Mouse (Mus musculus) neural tube, embryonic 15.5 days (tissue): ENCODE results near the gene Ndufs2. TPM values are rescaled to one million over a fixed set of nuclear protein-coding genes. Genes with fewer than 3 reads are reported as not detected.
A peak's percentile ranks its signal among the peaks of the same experiment; 100 is the strongest.
"Not testable (repeated sequence)": the region's sequence is repeated elsewhere in the genome, so short reads cannot be mapped to it uniquely, and the experiment has no call there.

ENCODE experiments used
- ATAC-seq: fragments of 200-750 bp; cut with Nextera tagmentation; 2 replicates; pipeline ENCODE4 v1.8.0; 2017; ENCODE audit warnings: mild to moderate bottlenecking, moderate TSS enrichment, moderate library complexity; ENCODE audit not compliant: low FRiP score
- H3K27ac ChIP-seq: fragments of 300-500 bp; sonication (generic); replicated peaks from 2 replicates; pipeline ENCODE4 v1.5.1; 2015; ENCODE audit warnings: mild to moderate bottlenecking, inconsistent platforms
- H3K27me3 ChIP-seq: fragments of 300-500 bp; sonication (generic); replicated peaks from 2 replicates; pipeline ENCODE4 v1.6.1; 2015; ENCODE audit warnings: inconsistent platforms
- H3K36me3 ChIP-seq: fragments of 300-500 bp; sonication (generic); 2 replicates; pipeline ENCODE4 v1.6.1; 2015; ENCODE audit warnings: inconsistent platforms
- H3K4me1 ChIP-seq: fragments of 300-500 bp; sonication (generic); 2 replicates; pipeline ENCODE4 v1.6.1; 2015; ENCODE audit warnings: inconsistent platforms
- H3K4me2 ChIP-seq: fragments of 300-500 bp; sonication (generic); 2 replicates; pipeline ENCODE4 v1.6.1; 2015; ENCODE audit warnings: inconsistent platforms, mild to moderate bottlenecking, moderate library complexity
- H3K4me3 ChIP-seq: fragments of 300-500 bp; sonication (generic); replicated peaks from 2 replicates; pipeline ENCODE4 v1.5.1; 2015; ENCODE audit warnings: mild to moderate bottlenecking, inconsistent platforms
- H3K9ac ChIP-seq: fragments of 300-500 bp; sonication (generic); replicated peaks from 2 replicates; pipeline ENCODE4 v1.6.1; 2015; ENCODE audit warnings: mild to moderate bottlenecking, inconsistent platforms
- H3K9me3 ChIP-seq: fragments of 300-500 bp; sonication (generic); replicated peaks from 2 replicates; pipeline ENCODE4 v1.6.1; 2016; ENCODE audit warnings: inconsistent platforms
- WGBS: fragments of 180-500 bp; shearing (Covaris S2); methylation state at CpG from one replicate; pipeline ENCODE4 v1.1.7; 2015; ENCODE audit warnings: mixed read lengths; 5-methylcytosine and 5-hydroxymethylcytosine counted together
- polyA plus RNA-seq: library from polyadenylated mRNA; unstranded; fragments of >200 nt; fragmentation: Nextera tagmentation; extraction: Ambion mirVana; gene quantifications from 2 replicates; pipeline ENCODE4 v1.2.1, GENCODE M21; 2015

The Ndufs2 gene
- polyA plus RNA-seq, 1 experiment from 2014 or later: 237 TPM

DNA sequence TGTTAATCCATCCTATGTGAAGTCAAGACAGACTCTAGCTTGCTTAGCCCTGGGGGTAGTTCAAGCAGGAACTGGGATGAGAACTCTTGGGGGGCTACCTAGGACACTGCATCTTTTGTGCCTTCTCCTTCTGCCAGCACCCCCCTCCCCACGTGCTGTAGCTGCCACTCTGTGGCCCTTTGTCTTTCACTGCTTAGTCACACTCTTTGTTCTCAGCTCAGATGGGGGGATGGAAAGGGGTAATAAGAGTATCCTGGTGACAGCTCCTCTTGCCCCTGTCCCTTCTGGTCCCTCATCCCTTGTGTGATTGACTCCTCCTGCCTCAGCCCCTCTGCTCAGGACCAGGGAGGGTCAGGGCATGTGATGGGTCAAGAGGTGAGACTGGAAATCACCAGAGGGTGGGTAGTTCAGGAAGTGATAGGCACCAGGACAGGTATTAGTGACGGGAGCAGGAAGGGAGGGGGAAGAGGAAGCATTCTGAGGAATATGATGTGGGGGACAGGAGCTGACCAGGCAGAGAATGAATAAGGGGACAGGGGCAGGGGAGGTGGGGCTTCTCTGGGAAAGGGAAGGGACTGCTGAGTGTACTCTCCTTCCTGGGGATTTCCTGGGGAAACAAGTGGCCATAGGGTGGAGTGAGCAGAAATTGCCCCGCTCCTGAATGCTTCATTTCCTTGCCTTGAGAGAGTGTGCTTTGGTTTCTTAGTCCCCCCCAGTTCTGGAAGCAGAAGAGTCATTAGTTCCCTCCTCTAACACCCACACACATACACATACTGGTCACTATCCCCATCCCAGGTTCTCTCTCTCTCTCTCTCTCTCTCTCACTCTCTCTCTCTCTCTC is 2.6 kb downstream of the Ndufs2 start:
- Histone ChIP-seq H3K9ac (no peak overlapping the region), H3K9me3 (no peaks in the 10 kb centered on the region), H3K4me2 (peak overlapping the region; percentile 78; the same call in 1 of the 2 replicates), H3K27me3 (no peaks in the 10 kb centered on the region), H3K4me3 (no peak overlapping the region), H3K27ac (no peak overlapping the region), H3K36me3 (peaks cover 5% of the 10 kb centered on the region; the same call in 1 of the 2 replicates), H3K4me1 (peaks cover 60% of the 10 kb centered on the region)
- ATAC-seq: no peak
- 54% methylated on average over 3 of the region's 3 CpGs for WGBS

DNA sequence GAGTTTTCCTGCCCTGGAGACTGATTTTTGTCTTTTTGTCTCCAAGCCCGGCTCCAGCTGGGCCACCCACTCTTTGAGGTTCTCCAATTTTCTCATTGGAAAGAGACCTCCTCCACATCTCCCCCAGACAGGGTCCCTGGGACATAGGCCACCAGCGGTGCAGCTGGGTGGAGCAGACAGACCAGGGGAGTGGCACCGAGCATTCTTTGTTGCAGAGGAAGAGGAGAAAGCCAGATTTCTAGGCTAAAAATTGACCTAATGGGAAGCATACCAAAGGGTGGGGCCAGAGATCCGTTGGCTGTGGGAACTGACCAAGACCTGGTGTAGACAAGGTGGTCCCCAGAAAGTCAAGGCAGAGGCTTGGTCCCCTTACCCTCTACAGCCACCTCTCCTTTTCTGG is 3.3 kb downstream of the Ndufs2 start:
- Histone ChIP-seq H3K36me3 (peaks cover 12% of the 10 kb centered on the region), H3K4me3 (peak overlapping the region; percentile 77; the same call in 1 of the 2 replicates), H3K4me2 (peak overlapping the region; percentile 78), H3K9me3 (no peaks in the 10 kb centered on the region), H3K27me3 (no peaks in the 10 kb centered on the region), H3K4me1 (peaks cover 60% of the 10 kb centered on the region), H3K9ac (peak overlapping the region; percentile 45; the same call in 1 of the 2 replicates), H3K27ac (peak overlapping the region; percentile 84; the same call in 1 of the 2 replicates)
- no peak for ATAC-seq
- 28% methylated on average over 4 of the region's 4 CpGs for WGBS

DNA sequence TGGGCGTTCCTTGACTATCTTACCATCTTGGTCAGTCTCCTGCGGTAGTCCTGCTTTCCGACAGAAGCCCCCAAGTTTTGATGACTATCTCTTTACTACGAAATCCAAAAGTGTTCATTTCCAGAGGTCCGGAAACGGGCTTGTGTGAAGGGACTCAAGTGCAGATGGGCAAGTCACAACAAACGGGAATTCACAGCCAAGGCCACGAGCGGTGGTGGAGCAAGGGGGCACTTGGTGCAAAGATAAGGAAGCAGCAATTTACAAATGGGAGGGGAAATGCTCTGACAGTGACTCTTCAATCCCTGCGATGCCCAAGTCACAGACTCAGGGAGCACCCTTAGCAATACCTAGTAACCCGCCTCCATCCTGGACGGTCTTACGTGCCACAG is 3.7 kb downstream of the Ndufs2 start:
- peak overlapping the region; percentile 77 for H3K4me3 ChIP-seq
- WGBS: 11% methylated on average over 13 of the region's 13 CpGs
- H3K9ac ChIP-seq: peak overlapping the region; percentile 45
- peaks cover 16% of the 10 kb centered on the region for H3K36me3 ChIP-seq
- H3K4me2 ChIP-seq: peak overlapping the region; percentile 78
- ATAC-seq: peak; percentile 11
- peak overlapping the region; percentile 84 for H3K27ac ChIP-seq
- no peaks in the 10 kb centered on the region for H3K27me3 ChIP-seq
- H3K4me1 ChIP-seq: peaks cover 56% of the 10 kb centered on the region
- H3K9me3 ChIP-seq: no peaks in the 10 kb centered on the region

DNA sequence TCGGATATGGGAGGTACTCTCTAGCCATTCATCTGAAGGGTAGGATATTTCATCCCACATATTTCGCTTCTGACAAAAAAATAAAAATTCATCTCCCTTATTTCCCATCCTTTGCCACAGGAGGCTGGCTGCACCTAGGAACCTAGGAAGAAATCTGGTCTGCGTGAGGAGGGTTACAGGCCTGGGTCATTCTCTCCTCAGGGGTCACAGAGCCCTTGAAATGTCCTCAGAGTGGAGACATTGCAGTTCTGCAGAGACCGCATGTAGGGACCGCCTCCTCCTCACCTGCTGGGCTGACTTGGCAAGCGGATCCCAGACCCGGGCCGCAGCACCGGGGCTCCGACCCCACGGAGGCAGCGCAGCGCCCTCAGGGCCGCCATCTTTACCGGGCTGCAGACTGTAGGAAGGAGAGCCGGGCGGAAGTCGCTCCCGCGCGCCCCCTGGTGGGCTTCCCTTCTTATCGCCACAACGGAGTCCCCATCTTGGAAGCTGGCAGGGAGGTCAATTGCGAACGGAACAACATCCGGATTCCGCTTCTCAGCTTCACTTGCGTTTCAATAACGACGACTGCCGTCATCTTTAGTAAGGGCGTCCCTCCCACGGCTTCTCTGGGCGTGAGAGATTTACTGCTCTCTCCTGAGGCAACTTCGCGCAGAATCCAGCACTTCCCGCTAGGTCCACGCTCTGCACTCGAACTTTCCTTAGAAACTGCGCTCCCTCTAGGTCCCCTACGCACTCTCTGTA is 4.3 kb downstream of the Ndufs2 start:
- peak overlapping the region; percentile 78 for H3K4me2 ChIP-seq
- peak overlapping the region; percentile 77 for H3K4me3 ChIP-seq
- H3K27me3 ChIP-seq: no peaks in the 10 kb centered on the region
- H3K4me1 ChIP-seq: peaks cover 50% of the 10 kb centered on the region
- under 1% methylated on average over 41 of the region's 41 CpGs for WGBS
- peak overlapping the region; percentile 88 for H3K9ac ChIP-seq
- H3K27ac ChIP-seq: peak overlapping the region; percentile 84
- H3K9me3 ChIP-seq: no peaks in the 10 kb centered on the region
- H3K36me3 ChIP-seq: peaks cover 22% of the 10 kb centered on the region
- ATAC-seq: peak; percentile 95

DNA sequence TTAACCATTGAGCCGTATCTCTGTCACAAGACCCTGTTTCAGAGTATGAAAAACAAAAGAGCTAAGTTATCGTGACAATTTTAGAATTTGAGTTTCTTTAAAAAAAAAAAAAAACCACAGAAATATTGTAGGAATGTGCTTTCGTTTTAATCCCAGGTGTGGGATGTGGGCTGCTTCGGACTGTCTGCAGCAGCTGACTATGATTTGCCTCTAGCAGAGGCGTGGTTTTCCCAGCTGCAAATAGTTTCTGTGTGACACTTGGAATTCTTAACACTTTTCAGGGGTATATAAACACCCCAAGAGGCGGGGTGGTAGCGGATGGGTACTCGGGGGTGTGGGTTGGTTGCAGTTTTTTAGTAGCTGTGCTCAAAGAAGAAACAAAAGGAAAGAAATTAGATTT is 5.8 kb downstream of the Ndufs2 start:
- Histone ChIP-seq H3K36me3 (peaks cover 35% of the 10 kb centered on the region), H3K9ac (no peak overlapping the region), H3K9me3 (no peaks in the 10 kb centered on the region), H3K27me3 (no peaks in the 10 kb centered on the region), H3K4me1 (peaks cover 35% of the 10 kb centered on the region), H3K27ac (no peak overlapping the region), H3K4me2 (peak overlapping the region; percentile 78), H3K4me3 (no peak overlapping the region)
- ATAC-seq: no peak
- 95% methylated on average over 8 of the region's 8 CpGs for WGBS

DNA sequence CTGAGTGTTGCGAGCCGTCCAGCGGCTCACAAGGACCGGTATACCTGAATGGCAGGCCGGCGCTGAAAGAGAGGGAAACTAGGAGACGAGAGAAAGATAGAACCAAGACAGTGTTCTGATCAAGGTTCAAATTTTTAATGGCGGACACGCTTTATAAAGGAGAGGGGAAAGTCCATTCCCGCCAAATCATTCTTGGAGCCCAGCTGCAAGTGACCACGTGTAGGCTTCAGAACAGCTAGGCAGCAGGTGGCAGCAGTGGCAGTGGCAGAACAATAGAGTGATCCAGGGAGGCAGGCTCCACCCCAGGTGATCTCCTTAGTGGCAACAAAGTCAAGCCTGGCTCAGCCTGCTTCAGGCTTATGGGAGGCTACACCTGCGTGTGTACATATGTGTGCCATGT is 9.2 kb downstream of the Ndufs2 start:
- peaks cover 66% of the 10 kb centered on the region for H3K36me3 ChIP-seq
- not testable (repeated sequence) for ATAC-seq
- 87% methylated on average over 12 of the region's 12 CpGs for WGBS

DNA sequence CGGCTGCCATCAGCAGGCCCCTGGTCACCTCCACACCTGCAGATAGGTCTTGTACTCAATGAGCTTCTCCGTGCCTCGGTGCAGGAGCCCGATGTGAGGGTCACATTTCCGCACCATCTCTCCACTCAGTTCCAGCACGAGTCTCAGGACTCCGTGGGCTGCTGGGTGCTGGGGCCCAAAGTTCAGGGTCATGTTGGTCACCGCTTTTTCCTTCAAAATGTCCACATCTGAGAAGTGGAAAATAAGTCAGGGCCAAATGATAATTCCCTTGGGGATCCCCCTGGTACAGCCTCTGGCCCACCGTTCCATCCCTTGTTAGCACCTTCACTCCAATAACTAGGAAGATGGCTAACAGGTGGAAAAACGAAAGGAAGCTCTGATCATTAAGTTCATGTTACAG is 10.3 kb downstream of the Ndufs2 start:
- H3K27ac ChIP-seq: no peak overlapping the region
- peaks cover 74% of the 10 kb centered on the region for H3K36me3 ChIP-seq
- no peak for ATAC-seq
- no peak overlapping the region for H3K4me2 ChIP-seq
- WGBS: 95% methylated on average over 10 of the region's 10 CpGs
- H3K9me3 ChIP-seq: no peaks in the 10 kb centered on the region
- peaks cover 14% of the 10 kb centered on the region for H3K4me1 ChIP-seq
- no peak overlapping the region for H3K9ac ChIP-seq
- no peaks in the 10 kb centered on the region for H3K27me3 ChIP-seq
- H3K4me3 ChIP-seq: no peak overlapping the region

More for the DNA sequence above, 9.2 kb downstream of the Ndufs2 start:
- H3K27me3 ChIP-seq, H3K9ac ChIP-seq, H3K4me2 ChIP-seq, H3K4me3 ChIP-seq, H3K27ac ChIP-seq, H3K9me3 ChIP-seq: not testable (repeated sequence)
- H3K4me1 ChIP-seq: peaks cover 20% of the 10 kb centered on the region

DNA sequence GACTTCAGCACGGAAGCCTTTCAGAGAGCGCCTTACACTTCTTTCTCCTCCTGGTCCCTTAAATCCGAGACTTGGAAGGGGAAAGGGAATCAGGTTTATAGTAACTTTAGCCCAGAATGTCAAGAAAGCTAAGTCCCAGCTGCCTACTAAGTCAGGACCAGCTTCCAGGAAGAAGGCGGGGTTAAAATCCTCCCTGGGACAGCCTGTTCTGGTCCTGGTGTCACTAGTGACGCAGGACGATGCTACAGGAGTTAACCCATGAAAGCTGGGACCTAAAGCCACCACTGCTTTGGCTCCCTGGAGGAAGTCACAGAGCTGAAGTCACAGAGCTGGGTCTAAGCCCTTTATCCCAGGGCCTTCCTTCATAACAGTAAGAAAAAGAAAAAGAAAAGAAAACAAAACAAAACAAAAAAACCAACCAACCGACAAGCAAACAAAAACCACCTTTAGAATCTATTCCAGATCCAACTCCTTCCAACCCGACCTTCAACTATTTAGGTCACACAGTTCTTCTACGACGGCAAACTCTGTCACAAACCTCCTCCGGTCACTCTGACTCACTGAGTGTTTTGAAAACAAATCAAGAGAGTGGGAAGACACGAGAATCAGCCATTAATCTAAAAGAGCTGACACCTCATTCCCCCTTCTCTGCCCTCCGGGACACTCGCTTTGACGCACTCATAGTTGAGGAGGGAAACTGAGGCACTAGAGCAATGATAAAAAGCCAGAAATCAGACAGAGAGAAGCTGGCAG is 11.0 kb downstream of the Ndufs2 start:
- H3K4me1 ChIP-seq: peaks cover 8% of the 10 kb centered on the region; the same call in 1 of the 2 replicates
- no peaks in the 10 kb centered on the region for H3K27me3 ChIP-seq
- H3K4me3 ChIP-seq: no peak overlapping the region
- no peak for ATAC-seq
- no peak overlapping the region for H3K27ac ChIP-seq
- peaks cover 82% of the 10 kb centered on the region for H3K36me3 ChIP-seq
- H3K9me3 ChIP-seq: no peaks in the 10 kb centered on the region
- H3K4me2 ChIP-seq: no peak overlapping the region
- 86% methylated on average over 15 of the region's 15 CpGs for WGBS
- no peak overlapping the region for H3K9ac ChIP-seq

DNA sequence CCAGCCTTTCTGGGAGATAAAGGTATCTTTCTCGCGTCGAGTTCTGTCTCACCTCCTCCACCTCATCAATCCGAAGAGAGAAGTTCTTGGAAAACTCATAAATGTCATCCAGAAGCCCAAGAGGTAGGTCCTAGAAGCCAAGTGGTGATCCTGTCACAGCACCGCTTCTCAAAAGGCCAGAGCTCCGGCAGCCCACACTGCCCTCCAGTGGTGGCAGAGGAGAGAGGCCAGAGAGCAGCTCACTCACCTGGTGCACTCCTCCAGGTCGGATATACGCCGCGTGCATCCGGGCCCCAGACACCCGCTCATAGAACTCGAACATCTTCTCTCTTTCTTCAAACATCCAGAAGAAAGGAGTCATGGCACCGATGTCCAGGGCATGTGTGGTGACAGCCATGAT is 12.7 kb downstream of the Ndufs2 start:
- H3K36me3 ChIP-seq: peaks cover 92% of the 10 kb centered on the region
- H3K27me3 ChIP-seq: no peaks in the 10 kb centered on the region
- no peak overlapping the region for H3K27ac ChIP-seq
- no peak overlapping the region for H3K4me3 ChIP-seq
- ATAC-seq: no peak
- peaks cover 2% of the 10 kb centered on the region; the same call in 1 of the 2 replicates for H3K4me1 ChIP-seq
- 76% methylated on average over 14 of the region's 14 CpGs for WGBS
- no peaks in the 10 kb centered on the region for H3K9me3 ChIP-seq
- no peak overlapping the region for H3K9ac ChIP-seq
- H3K4me2 ChIP-seq: no peak overlapping the region

DNA sequence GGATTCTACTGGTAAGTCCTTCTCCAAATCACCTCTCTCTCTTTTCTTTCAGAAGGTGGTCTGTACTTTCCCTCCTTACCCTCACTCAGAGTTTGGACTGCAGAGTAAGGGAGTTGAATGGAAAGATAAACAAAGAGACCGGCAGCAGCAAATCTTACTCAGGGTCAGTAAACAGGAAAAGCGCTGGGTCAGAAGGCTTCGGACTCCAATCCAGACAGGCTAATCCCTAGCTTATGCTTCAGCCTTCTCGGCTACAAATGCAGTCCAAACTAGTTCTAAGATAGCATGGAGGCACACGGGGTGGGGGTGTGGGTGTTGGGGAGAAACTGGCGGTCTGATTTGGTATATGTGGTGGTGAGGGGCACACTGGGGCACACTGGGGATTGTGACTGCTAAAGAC is 13.8 kb downstream of the Ndufs2 start:
- Histone ChIP-seq H3K9me3 (no peaks in the 10 kb centered on the region), H3K4me3 (no peak overlapping the region), H3K27me3 (no peaks in the 10 kb centered on the region), H3K36me3 (peaks cover 83% of the 10 kb centered on the region), H3K27ac (no peak overlapping the region), H3K4me1 (peaks cover 2% of the 10 kb centered on the region; the same call in 1 of the 2 replicates), H3K9ac (no peak overlapping the region), H3K4me2 (no peak overlapping the region)
- WGBS: 93% methylated on average over 6 of the region's 6 CpGs
- ATAC-seq: no peak

DNA sequence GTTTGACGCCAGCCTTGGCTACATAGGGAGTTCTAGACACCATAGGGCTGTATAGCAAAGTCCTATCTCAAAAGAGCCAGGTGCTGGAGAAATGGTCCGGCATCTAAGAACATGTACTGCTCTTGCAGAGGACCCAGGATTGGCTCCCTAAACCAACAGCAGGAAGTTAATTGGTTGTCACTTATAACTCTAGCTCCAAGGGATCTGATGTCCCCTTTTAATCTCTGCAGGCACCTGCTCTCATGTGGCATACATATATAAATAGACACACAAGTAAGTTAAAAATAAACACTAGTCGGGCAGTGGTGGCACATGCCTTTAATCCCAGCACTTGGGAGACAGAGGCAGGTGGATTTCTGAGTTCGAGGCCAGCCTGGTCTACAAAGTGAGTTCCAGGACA is 15.4 kb downstream of the Ndufs2 start:
- ATAC-seq: no peak

More for the DNA sequence above, 15.4 kb downstream of the Ndufs2 start:
- Histone ChIP-seq H3K4me2 (no peak overlapping the region), H3K4me1 (peaks cover 2% of the 10 kb centered on the region; the same call in 1 of the 2 replicates), H3K27ac (no peak overlapping the region), H3K4me3 (no peak overlapping the region), H3K9me3 (no peaks in the 10 kb centered on the region), H3K9ac (no peak overlapping the region), H3K36me3 (peaks cover 67% of the 10 kb centered on the region), H3K27me3 (no peaks in the 10 kb centered on the region)
- WGBS: 94% methylated on average over 4 of the region's 4 CpGs
